Mouse (Mus musculus) neural tube, embryonic 14.5 days (tissue): ENCODE measurements at regions not wholly inside any gene's neighbourhood (a gene's known extent, or its start where the extent isn't known, plus 50 kb on each side); places are given as distances from the start of the nearest gene placed in this dataset.
A peak's percentile ranks its signal among the peaks of the same experiment; 100 is the strongest.

Experiments
- ATAC-seq: fragments of 200-750 bp; cut with Nextera tagmentation; 2 replicates; pipeline ENCODE4 v1.8.0; 2017; ENCODE audit warnings: low read depth, mild to moderate bottlenecking, moderate TSS enrichment, moderate library complexity
- H3K27ac ChIP-seq: fragments of 300-500 bp; sonication (generic); 2 replicates; pipeline ENCODE4 v1.5.1; 2014; ENCODE audit warnings: low read depth, mild to moderate bottlenecking, control low read depth, low read length, moderate library complexity, mixed read lengths
- H3K27me3 ChIP-seq: fragments of 300-500 bp; sonication (generic); 2 replicates; pipeline ENCODE4 v1.6.1; 2014; ENCODE audit warnings: low read length; ENCODE audit not compliant: control insufficient read depth, insufficient read depth
- H3K36me3 ChIP-seq: fragments of 300-500 bp; sonication (generic); 2 replicates; pipeline ENCODE4 v1.6.1; 2014; ENCODE audit warnings: low read length, mixed read lengths; ENCODE audit not compliant: control insufficient read depth, insufficient read depth
- H3K4me1 ChIP-seq: fragments of 300-500 bp; sonication (generic); 2 replicates; pipeline ENCODE4 v1.6.1; 2014; ENCODE audit warnings: low read length; ENCODE audit not compliant: control insufficient read depth, insufficient read depth
- H3K4me2 ChIP-seq: fragments of 300-500 bp; sonication (generic); 2 replicates; pipeline ENCODE4 v1.6.1; 2014; ENCODE audit warnings: mild to moderate bottlenecking, low read depth, low read length, control low read depth
- H3K4me3 ChIP-seq: fragments of 300-500 bp; sonication (generic); 2 replicates; pipeline ENCODE4 v1.5.1; 2014; ENCODE audit warnings: low read depth, low read length, control low read depth, mixed read lengths
- H3K9ac ChIP-seq: fragments of 300-500 bp; sonication (generic); replicated peaks from 2 replicates; pipeline ENCODE4 v1.6.1; 2014; ENCODE audit warnings: low read depth, mild to moderate bottlenecking, control low read depth, low read length, mixed read lengths
- H3K9me3 ChIP-seq: fragments of 300-500 bp; sonication (generic); 2 replicates; pipeline ENCODE4 v1.6.1; 2016; ENCODE audit warnings: low read length; ENCODE audit not compliant: control insufficient read depth
- WGBS: fragments of 180-500 bp; shearing (Covaris S2); extraction: QIAGEN DNeasy Blood & Tissue Kit; methylation state at CpG from one replicate; pipeline ENCODE4 v1.1.7; 2014; 5-methylcytosine and 5-hydroxymethylcytosine counted together

DNA sequence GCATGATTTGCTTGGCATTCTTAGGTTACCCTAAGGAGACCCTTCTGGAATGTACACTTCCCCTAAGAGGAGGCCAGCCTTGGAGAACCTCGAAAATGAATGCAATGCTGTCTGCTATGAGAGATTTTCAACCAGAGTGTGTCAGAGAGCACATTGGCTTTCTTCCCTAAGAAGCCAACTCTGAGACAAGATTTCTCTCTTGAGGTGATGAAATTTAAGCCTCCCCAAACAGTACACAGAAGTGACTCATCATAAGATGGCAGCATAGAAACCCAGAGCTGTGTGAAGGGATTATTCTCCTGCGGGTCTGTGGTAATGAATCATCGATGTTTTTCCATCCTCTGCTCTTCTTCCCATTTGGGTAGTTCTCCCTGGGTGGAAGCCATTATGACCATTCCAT is 106.2 kb upstream of the Bank1 start:
- no peak overlapping the region for H3K4me2 ChIP-seq
- 90% methylated on average over 3 of the region's 3 CpGs for WGBS
- no peak overlapping the region for H3K27ac ChIP-seq

DNA sequence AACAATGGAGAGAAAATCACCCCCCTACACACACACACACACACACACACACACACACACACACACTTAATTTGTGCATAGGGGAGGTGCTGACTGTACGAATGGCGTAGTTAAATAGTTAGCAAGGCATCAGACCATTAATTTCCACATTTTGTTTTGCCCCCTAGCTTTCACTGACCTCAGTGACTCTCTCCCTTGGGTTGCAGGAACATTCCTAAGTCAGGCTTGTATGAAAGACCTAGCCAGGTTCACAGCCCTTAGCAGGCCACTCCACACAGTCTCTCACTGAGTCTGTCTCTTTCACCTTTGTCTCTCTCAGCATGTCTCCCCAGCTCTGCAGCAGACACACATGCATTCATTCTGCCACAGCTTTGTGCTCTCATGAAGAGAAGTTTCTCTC is 101.6 kb upstream of the Bank1 start:
- WGBS: 67% methylated on average over 2 of the region's 2 CpGs
- Histone ChIP-seq H3K36me3 (no peaks in the 10 kb centered on the region), H3K27ac (no peak overlapping the region), H3K4me2 (no peak overlapping the region), H3K4me1 (no peaks in the 10 kb centered on the region), H3K4me3 (no peak overlapping the region), H3K9me3 (no peaks in the 10 kb centered on the region), H3K9ac (no peak overlapping the region), H3K27me3 (no peaks in the 10 kb centered on the region)
- no peak for ATAC-seq

More for the DNA sequence above, 106.2 kb upstream of the Bank1 start:
- Histone ChIP-seq H3K9ac (no peak overlapping the region), H3K4me1 (no peaks in the 10 kb centered on the region), H3K36me3 (no peaks in the 10 kb centered on the region), H3K4me3 (no peak overlapping the region), H3K27me3 (no peaks in the 10 kb centered on the region), H3K9me3 (no peaks in the 10 kb centered on the region)
- ATAC-seq: no peak

DNA sequence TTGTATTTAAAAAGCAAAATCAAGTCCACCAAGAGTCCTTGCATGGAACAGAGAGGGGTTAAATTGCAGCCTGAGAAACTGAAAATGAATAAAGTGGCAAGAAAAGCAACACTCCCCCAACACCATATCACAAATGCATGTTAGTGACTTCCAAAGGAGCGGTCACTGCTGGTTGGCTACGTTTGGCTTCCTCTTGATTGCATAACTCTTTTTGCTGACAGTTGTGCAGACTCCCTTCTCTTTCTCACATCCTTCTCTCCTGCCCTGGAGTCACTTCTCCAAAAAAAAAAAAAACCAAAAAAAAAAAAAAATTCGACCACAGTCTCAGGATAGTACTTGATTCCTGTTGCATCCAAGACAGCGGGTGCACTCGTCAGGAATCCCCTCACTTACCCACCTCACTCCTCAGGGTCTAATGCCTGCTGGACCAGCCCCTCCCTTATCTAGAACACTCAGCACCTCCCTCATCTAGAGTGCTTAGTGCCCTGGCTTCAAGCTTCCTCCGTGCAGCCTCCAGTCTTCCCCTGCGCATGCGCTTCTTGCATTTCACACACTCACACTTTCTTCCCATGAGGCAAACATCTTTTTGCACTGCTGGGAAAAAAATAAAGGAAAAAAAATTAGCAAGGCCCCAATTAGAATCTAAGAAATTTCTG is 100.8 kb upstream of the Bank1 start:
- ATAC-seq: no peak
- Histone ChIP-seq H3K4me2 (no peak overlapping the region), H3K4me1 (no peaks in the 10 kb centered on the region), H3K27me3 (no peaks in the 10 kb centered on the region), H3K4me3 (no peak overlapping the region), H3K27ac (no peak overlapping the region), H3K9ac (no peak overlapping the region), H3K36me3 (no peaks in the 10 kb centered on the region), H3K9me3 (no peaks in the 10 kb centered on the region)
- WGBS: 74% methylated on average over 8 of the region's 8 CpGs

DNA sequence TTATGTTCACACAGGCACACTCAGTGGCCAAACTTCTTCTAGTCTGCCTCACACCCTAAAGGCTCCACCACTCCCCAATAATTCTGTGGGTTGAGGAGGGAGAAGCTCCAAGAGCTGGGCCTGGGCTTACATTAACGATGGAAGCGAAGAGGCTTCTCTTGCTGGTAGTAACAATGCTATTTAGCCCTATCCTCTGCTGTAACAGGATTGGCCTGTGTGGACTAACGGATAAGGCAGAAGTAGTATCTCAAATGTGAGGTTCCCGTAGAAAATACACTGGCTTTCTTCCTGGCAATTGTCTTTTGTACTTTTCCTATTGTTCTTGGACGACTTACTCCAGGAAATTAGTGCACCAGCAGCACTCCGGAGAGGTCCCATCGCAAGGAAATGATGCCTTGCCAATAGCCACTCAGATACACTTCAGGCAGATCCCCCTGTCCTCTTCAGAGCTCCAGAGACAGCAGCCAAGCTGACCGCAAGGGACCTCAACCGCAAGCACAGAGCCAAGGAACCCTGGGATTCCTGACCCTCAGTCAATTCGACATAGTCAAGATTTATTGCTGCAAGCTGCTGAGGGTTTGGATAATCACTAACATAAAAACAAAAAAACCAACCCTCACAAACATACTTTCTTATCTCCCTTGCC is 96.2 kb upstream of the Bank1 start:
- H3K9ac ChIP-seq: no peak overlapping the region
- no peak overlapping the region for H3K27ac ChIP-seq
- H3K4me1 ChIP-seq: no peaks in the 10 kb centered on the region
- no peak overlapping the region for H3K4me3 ChIP-seq
- WGBS: 73% methylated on average over 10 of the region's 10 CpGs
- H3K9me3 ChIP-seq: no peaks in the 10 kb centered on the region
- ATAC-seq: no peak
- no peak overlapping the region for H3K4me2 ChIP-seq
- no peaks in the 10 kb centered on the region for H3K36me3 ChIP-seq
- H3K27me3 ChIP-seq: no peaks in the 10 kb centered on the region

DNA sequence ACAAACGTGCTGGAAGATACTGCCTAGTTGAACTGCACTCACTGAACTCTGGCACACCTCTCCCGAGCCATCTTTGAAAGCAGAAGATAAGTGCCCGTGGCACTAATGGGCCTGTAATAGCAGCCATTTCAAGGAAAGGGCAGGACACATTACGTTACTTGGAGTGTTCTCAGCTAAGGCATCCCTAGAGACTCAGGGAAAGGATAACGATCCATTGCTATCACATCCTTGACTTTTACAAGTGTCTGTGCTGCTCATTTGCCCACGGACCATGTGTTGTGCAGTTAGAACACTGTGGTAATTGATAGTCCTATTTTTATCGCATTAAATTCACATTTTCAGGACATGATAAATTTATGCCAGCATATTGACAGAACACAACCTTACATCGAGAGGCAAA is 79.7 kb upstream of the Bank1 start:
- Histone ChIP-seq H3K4me2 (no peak overlapping the region), H3K27ac (no peak overlapping the region), H3K36me3 (no peaks in the 10 kb centered on the region), H3K9me3 (no peaks in the 10 kb centered on the region), H3K4me3 (no peak overlapping the region), H3K27me3 (no peaks in the 10 kb centered on the region), H3K4me1 (no peaks in the 10 kb centered on the region), H3K9ac (no peak overlapping the region)
- WGBS: 63% methylated on average over 8 of the region's 8 CpGs
- ATAC-seq: peak; percentile 51; the same call in 1 of the 2 replicates

DNA sequence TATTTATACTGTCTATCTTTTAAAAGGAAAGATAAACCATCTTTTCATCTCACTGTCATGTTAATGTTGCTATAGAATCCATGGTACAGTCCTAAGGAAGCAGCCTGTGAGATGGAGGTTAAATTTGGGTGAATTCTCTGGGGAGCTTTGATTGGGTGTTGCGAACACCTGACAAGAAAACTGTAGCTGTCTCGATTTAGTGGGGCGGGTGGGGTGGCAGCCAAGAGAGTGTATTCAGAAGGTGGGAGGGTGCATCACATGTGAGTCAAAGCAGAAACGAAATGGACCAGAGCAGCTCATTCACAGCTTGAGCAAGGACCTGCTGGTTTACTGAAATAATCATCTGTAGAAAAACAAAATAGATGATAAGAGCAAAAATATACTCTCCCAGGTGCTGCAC is 57.4 kb upstream of the Bank1 start:
- ATAC-seq: no peak
- 75% methylated on average over 4 of the region's 4 CpGs for WGBS
- Histone ChIP-seq H3K27ac (no peak overlapping the region), H3K4me3 (no peak overlapping the region), H3K9me3 (no peaks in the 10 kb centered on the region), H3K9ac (no peak overlapping the region), H3K36me3 (no peaks in the 10 kb centered on the region), H3K4me1 (no peaks in the 10 kb centered on the region), H3K4me2 (no peak overlapping the region), H3K27me3 (no peaks in the 10 kb centered on the region)

DNA sequence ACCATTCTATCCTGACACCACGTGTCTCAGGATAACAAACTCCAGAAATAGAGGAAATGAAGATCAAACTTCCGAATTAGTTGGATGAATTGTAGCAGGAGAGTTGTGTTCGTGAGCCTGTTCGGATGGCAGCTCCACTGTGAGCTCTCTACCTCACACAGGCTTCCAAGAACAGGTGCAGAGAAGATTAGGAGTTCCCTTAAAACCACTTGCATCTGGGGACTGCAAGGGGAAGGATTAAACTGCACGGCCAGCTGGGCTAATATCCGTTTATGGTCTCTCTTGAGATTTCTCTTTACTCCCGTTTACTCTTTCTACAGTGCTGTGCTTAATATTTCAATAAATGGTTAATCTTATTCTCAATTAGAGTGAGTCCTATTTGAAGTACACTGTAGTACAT is 54.8 kb upstream of the Bank1 start:
- WGBS: 70% methylated on average over 7 of the region's 7 CpGs
- ATAC-seq: no peak
- Histone ChIP-seq H3K9ac (no peak overlapping the region), H3K9me3 (no peaks in the 10 kb centered on the region), H3K4me1 (no peaks in the 10 kb centered on the region), H3K4me2 (no peak overlapping the region), H3K27me3 (no peaks in the 10 kb centered on the region), H3K4me3 (no peak overlapping the region), H3K27ac (no peak overlapping the region), H3K36me3 (no peaks in the 10 kb centered on the region)

DNA sequence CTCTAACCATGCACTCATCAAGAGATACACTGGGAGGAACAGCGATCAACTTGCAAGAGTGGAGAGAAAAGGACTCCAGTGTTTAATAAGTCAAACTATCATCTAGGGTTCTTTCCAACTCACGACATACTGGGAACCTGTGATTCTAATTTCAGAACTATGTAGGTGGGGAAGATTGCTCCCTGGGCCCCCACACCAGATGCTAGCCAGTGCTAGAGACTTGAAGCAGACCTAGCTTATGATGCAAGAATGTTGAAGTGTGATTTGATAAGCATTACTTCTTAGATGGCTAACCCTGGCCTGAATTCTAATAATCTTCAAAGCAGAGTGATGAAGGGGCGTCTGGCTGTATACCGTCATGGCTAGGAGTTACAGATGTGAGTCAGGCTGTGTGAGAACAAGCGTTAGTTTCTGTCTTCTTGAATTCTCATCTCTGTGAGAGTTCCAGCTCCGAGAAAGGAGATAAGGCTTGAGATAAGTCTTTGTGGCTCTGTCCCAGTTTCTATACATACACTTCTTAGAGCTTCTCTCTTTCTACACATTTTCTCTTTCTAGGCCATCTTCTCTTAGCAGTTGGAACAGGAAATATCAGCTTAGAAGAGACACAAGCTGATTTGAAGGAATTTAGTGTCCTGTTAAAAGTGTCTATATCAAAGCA is 54.0 kb upstream of the Bank1 start:
- no peaks in the 10 kb centered on the region for H3K9me3 ChIP-seq
- WGBS: 92% methylated on average over 6 of the region's 6 CpGs
- no peaks in the 10 kb centered on the region for H3K27me3 ChIP-seq
- no peak overlapping the region for H3K4me3 ChIP-seq
- no peak overlapping the region for H3K9ac ChIP-seq
- no peaks in the 10 kb centered on the region for H3K4me1 ChIP-seq
- H3K27ac ChIP-seq: no peak overlapping the region
- H3K4me2 ChIP-seq: no peak overlapping the region
- ATAC-seq: no peak
- H3K36me3 ChIP-seq: no peaks in the 10 kb centered on the region

DNA sequence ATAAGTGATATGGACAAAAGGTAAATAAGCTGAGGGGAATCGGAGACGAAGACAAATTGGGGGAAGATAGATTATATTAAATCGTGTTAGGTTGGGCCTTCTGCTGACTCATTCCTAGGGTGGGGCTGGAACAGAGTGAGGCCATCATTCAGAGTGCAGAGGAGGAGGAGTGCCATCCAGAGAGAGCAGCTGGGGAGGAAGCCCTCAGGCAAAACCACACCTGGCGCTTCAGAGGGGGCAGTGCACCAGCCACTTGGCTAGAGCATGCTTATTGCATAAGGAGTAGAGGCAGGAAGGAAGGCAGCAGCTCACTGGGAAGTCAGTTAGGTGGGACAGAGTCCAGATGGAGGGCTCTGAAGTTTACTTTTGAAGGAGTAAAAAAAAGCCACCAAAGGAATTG is 51.0 kb upstream of the Bank1 start:
- H3K27ac ChIP-seq: no peak overlapping the region
- no peak overlapping the region for H3K4me2 ChIP-seq
- no peaks in the 10 kb centered on the region for H3K4me1 ChIP-seq
- H3K9me3 ChIP-seq: no peaks in the 10 kb centered on the region
- ATAC-seq: no peak
- WGBS: 83% methylated on average over 4 of the region's 4 CpGs
- H3K4me3 ChIP-seq: no peak overlapping the region
- no peaks in the 10 kb centered on the region for H3K36me3 ChIP-seq
- H3K27me3 ChIP-seq: no peaks in the 10 kb centered on the region
- H3K9ac ChIP-seq: no peak overlapping the region
